Mouse (Mus musculus) megakaryocyte, embryonic 14.5 days (primary cell): ENCODE data around the gene Gm17545.

Experiments used
- FLI1 ChIP-seq: IDR thresholded peaks from 2 replicates; pipeline ENCODE4 v1.6.1; 2012; ENCODE audit warnings: low read length, inconsistent platforms, mixed read lengths
- GATA1 ChIP-seq: IDR thresholded peaks from 3 replicates; pipeline ENCODE4 v1.6.1; 2012; ENCODE audit warnings: mixed read lengths, low read length, inconsistent platforms, borderline replicate concordance

DNA sequence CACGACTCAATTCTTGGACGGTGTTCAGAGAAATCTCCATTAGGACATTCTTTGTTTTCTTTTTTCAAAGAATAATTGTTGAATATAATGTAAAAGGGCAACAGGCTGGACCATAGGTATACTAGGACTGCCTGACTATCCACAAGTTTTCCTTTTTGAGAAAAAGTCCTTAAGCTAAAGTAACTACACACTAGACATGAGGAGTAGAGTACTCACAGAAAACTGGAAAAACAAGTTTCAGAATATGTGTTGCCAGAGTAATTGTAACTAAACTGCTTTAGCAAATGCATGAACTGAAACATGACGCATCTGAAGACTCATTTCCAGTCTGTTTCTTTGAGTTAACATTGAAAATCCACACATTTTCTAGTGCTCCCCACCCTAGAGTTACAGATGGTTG is 48.7 kb upstream of the Gm17545 start:
- TF ChIP-seq GATA1 (no peak), FLI1 (no peak)
